Mouse (Mus musculus) effector memory CD4-positive, alpha-beta T cell, adult 5 months (primary cell): Measurements from ENCODE around the gene Riiad1. TPM values are rescaled to one million over a fixed set of nuclear protein-coding genes. Genes with fewer than 3 reads are reported as not detected.

ENCODE experiments used
- polyA plus RNA-seq: library from polyadenylated mRNA; unstranded; fragments of 100-300 nt; shearing (Covaris generic); gene quantifications from one replicate; pipeline ENCODE4 v1.2.1, GENCODE M21; 2017

Riiad1 gene
- polyA plus RNA-seq: 1.8 TPM

GRCm38 (mm10) chr3:94480291-94480884 lies at the start of gene Riiad1:
Gene Riiad1 (minus strand): TSS chr3:94480341.

DNA sequence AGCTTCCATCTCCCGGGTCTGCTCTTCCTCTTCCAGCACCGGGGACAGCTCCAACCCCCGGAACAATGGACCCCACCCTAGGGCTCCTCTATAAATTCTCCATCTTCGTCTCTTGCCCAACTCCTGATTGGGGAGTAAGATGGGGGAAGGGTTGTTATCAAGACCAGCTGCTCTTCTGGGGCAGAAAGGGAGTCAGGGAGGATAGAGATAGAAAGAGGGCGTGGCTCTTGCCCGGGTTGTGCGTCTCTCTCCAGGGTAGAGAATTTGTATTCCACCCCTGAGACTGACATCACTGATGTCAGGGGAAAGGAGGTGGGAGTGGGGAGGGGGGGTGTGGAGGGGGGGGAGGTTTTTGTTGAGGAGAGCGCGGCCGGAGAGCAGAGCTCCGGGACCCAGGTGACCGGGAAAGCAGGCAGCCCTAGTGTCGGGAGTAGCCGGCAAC lies 2.1 kb downstream of the Riiad1 start, which contains the start of gene Celf3:
Celf3 (plus strand) TSS at position 315 of the 442 bp plus-strand sequence.

GRCm38 (mm10) chr3:94443597-94443964 lies 36.6 kb downstream of the Riiad1 start, which contains the start of gene Oaz3:
Gene Oaz3 (minus strand): TSS chr3:94443915.

DNA sequence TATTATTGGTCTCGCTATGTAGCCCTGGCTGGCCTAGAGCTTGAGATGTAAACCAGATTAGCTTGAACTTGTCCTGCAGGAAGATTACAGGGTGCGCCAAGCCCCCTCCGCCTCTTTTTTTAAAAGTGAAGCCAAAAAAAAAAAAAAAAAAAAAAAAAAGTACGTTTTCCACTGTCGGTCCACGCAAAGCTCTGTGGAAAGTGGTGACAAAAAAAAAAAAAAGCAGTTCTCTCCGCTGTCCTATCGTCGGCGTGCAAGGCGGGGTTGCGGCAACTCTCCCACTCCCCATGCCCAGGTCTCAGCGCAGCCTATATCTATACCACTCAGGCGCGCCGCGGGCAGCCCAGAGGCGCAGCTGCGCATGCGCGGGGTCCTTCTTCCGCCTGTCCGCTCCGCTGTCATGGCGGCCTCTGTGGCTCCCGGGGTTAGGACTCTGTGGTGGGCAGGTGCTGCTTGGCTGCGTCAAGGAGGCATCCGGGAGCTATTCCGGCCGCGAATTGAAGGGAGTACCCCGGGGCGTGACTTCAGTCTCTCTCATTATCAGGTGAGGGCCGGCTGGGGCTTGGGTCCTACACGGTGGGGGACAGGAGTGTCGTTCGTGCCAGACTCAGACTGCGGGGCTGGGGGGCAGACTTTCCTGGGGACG lies 37.1 kb downstream of the Riiad1 start, which contains the start of gene Mrpl9:
Mrpl9 (plus strand) TSS at position 368 of the 646 bp plus-strand sequence.

Other genes with a start within 250 kb of the Riiad1 start
- not detected for gene Gm4778, start 216.3 kb downstream of the Riiad1 start, polyA plus RNA-seq
- gene Them4, start 170.3 kb downstream of the Riiad1 start, polyA plus RNA-seq: 5.0 TPM
- gene Them5, start 138.2 kb downstream of the Riiad1 start, polyA plus RNA-seq: not detected
- not detected for gene C2cd4d, start 117.9 kb downstream of the Riiad1 start, polyA plus RNA-seq
- not detected for gene Rorc, start 107.5 kb downstream of the Riiad1 start, polyA plus RNA-seq
- not detected for gene Lingo4, start 81.8 kb downstream of the Riiad1 start, polyA plus RNA-seq
- gene Tdrkh, start 67.1 kb downstream of the Riiad1 start, polyA plus RNA-seq: 2.5 TPM
- 61.5 TPM for gene Mrpl9, start 37.0 kb downstream of the Riiad1 start, polyA plus RNA-seq
- 1.8 TPM for gene Oaz3, start 36.4 kb downstream of the Riiad1 start, polyA plus RNA-seq
- not detected for gene Celf3, start 2.0 kb downstream of the Riiad1 start, polyA plus RNA-seq
- gene Snx27, start 102.4 kb upstream of the Riiad1 start, polyA plus RNA-seq: 15.6 TPM
- gene Gm10972, start 162.8 kb upstream of the Riiad1 start, polyA plus RNA-seq: not detected
- gene Tuft1, start 178.5 kb upstream of the Riiad1 start, polyA plus RNA-seq: 6.0 TPM
- gene Selenbp2, start 213.2 kb upstream of the Riiad1 start, polyA plus RNA-seq: not detected